Mouse (Mus musculus): ENCODE results near the gene Six3. TPM values are rescaled to one million over a fixed set of nuclear protein-coding genes. Genes with fewer than 3 reads are reported as not detected.

Gene Six3
- polyA plus RNA-seq, 1 experiment from 2014 or later: not detected

DNA sequence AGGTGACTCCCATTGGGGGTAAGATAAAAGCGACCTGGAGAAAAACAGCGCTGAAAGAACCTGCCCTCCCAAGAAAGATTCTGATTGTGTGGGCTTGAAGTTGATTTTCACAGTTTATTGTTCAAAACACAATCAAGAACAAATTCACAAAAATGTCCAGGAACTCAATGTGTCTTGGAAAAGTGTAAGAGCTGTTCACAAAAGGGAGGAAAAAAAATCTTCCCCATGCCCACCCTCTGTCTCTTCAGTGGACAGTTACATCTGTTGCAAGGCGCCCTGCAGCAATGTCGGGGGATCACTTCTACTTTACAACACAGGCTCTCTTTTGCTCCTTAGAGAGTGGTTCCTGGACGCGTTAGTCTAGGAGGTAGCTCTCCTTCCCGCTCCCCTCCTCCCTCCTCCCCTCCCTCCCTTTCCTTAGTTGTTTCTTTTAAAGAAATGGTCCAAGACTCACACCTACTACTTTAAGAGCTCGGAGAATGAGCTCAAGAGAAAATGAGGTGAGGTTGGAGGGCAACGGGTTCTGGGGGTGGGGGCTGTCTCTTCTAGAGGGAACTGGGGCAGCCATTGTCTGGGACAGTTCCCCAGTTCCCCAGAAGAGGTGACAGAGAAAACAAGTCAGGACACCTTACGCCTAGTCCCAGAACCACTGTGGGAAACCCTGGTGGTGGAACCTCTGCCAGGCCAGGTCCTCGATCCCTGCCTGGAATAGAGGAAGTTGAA is 2.9 kb upstream of the Six3 start:
- Histone ChIP-seq H3K4me2 (replicated peaks; ENCODE audit: low read depth) (no peak overlapping the region), H3K4me1 (replicated peaks; ENCODE audit: control insufficient read depth, insufficient read depth, low read length) (no peaks in the 10 kb centered on the region), H3K27ac (ENCODE audit: low read depth, low read length) (no peak overlapping the region), H3K4me3 (ENCODE audit: low read depth, low read length) (no peak overlapping the region), H3K9ac (ENCODE audit: low read depth, low read length) (no peak overlapping the region), H3K36me3 (ENCODE audit: control insufficient read depth, insufficient read depth) (no peaks in the 10 kb centered on the region), H3K9me3 (ENCODE audit: control insufficient read depth) (no peaks in the 10 kb centered on the region), H3K27me3 (replicated peaks; ENCODE audit: control insufficient read depth, insufficient read depth, low read length) (peaks cover 90% of the 10 kb centered on the region)
- 5% methylated on average over 11 of the region's 11 CpGs for WGBS
- no peak for ATAC-seq
- TF ChIP-seq CTCF (IDR thresholded peaks at IDR 0.05; ENCODE audit: low read depth): no peak

- TF ChIP-seq CTCF (IDR thresholded peaks at IDR 0.05; ENCODE audit: low read depth): no peak
- H3K36me3 ChIP-seq (ENCODE audit: control insufficient read depth, insufficient read depth): no peaks in the 10 kb centered on the region
- ATAC-seq: no peak
- H3K27me3 ChIP-seq (replicated peaks; ENCODE audit: control insufficient read depth, insufficient read depth, low read length): peaks cover 93% of the 10 kb centered on the region
- H3K9ac ChIP-seq (ENCODE audit: low read depth, low read length): no peak overlapping the region
- H3K4me3 ChIP-seq (ENCODE audit: low read depth, low read length): no peak overlapping the region
- H3K27ac ChIP-seq (ENCODE audit: low read depth, low read length): no peak overlapping the region
- H3K4me2 ChIP-seq (replicated peaks; ENCODE audit: low read depth): no peak overlapping the region
- no peaks in the 10 kb centered on the region for H3K4me1 ChIP-seq (replicated peaks; ENCODE audit: control insufficient read depth, insufficient read depth, low read length)
- H3K9me3 ChIP-seq (ENCODE audit: control insufficient read depth): no peaks in the 10 kb centered on the region
- 4% methylated on average over 19 of the region's 19 CpGs for WGBS
Observed at GRCm38 (mm10) chr17:85611521-85612515, 1.6 kb upstream of the Six3 start.

DNA sequence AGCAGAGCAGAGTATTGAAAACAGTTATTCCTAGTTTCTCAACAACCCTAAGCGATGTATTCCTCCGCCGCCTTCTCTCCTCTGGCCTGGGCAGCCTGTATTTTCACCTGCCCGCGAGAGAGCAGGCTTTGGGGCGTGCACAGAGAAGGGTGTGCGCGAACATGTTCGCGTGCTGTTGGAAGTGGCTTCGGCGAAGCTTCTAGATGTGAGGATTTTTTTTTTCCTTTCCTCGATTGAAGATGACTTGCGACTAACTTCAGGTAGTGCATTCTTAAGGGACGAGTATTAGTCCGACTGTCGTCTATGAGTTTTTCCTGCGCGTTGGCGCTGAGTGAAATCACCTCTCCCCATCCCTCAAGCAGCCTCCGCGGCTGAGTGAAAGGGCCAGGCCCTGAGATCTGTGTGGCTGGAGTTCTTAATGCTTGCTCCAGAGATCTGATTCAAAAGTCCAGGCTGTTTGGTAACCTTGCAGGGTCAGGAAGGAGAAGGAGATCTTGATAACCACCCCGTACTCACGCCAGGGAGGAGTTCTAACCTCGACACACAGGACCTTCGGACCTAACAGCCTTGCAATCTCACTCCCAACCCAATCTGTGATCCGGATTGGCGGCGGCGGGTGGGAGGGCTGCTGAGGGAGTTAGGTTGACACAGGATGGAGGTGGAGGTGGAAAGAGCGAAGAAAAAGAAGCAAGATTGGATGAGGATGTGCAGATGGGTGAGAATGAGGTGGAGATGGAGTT is 712 bp upstream of the Six3 start:
- Histone ChIP-seq H3K4me3 (ENCODE audit: low read depth, low read length) (no peak overlapping the region), H3K27ac (ENCODE audit: low read depth, low read length) (no peak overlapping the region), H3K27me3 (replicated peaks; ENCODE audit: control insufficient read depth, insufficient read depth, low read length) (peaks cover 98% of the 10 kb centered on the region), H3K9ac (ENCODE audit: low read depth, low read length) (no peak overlapping the region), H3K9me3 (ENCODE audit: control insufficient read depth) (no peaks in the 10 kb centered on the region), H3K4me2 (replicated peaks; ENCODE audit: low read depth) (no peak overlapping the region), H3K4me1 (replicated peaks; ENCODE audit: control insufficient read depth, insufficient read depth, low read length) (no peaks in the 10 kb centered on the region), H3K36me3 (ENCODE audit: control insufficient read depth, insufficient read depth) (no peaks in the 10 kb centered on the region)
- no peak for ATAC-seq
- no peak for TF ChIP-seq CTCF (IDR thresholded peaks at IDR 0.05; ENCODE audit: low read depth)
- under 1% methylated on average over 31 of the region's 31 CpGs for WGBS

- no peaks in the 10 kb centered on the region for H3K9me3 ChIP-seq (ENCODE audit: control insufficient read depth)
- H3K36me3 ChIP-seq (ENCODE audit: control insufficient read depth, insufficient read depth): no peaks in the 10 kb centered on the region
- no peak overlapping the region for H3K27ac ChIP-seq (ENCODE audit: low read depth, low read length)
- 2% methylated on average over 30 of the region's 30 CpGs for WGBS
- no peak overlapping the region for H3K9ac ChIP-seq (ENCODE audit: low read depth, low read length)
- no peak overlapping the region for H3K4me2 ChIP-seq (replicated peaks; ENCODE audit: low read depth)
- TF ChIP-seq CTCF (IDR thresholded peaks at IDR 0.05; ENCODE audit: low read depth): no peak
- no peak overlapping the region for H3K4me3 ChIP-seq (ENCODE audit: low read depth, low read length)
- H3K4me1 ChIP-seq (replicated peaks; ENCODE audit: control insufficient read depth, insufficient read depth, low read length): no peaks in the 10 kb centered on the region
- peaks cover 98% of the 10 kb centered on the region for H3K27me3 ChIP-seq (replicated peaks; ENCODE audit: control insufficient read depth, insufficient read depth, low read length)
- no peak for ATAC-seq
Observed at GRCm38 (mm10) chr17:85614011-85614721, 758 bp downstream of the Six3 start.

- Histone ChIP-seq H3K9ac (ENCODE audit: low read depth, low read length) (no peak overlapping the region), H3K27me3 (replicated peaks; ENCODE audit: control insufficient read depth, insufficient read depth, low read length) (peaks cover 98% of the 10 kb centered on the region), H3K27ac (ENCODE audit: low read depth, low read length) (no peak overlapping the region), H3K4me1 (replicated peaks; ENCODE audit: control insufficient read depth, insufficient read depth, low read length) (no peaks in the 10 kb centered on the region), H3K36me3 (ENCODE audit: control insufficient read depth, insufficient read depth) (no peaks in the 10 kb centered on the region), H3K4me2 (replicated peaks; ENCODE audit: low read depth) (no peak overlapping the region), H3K9me3 (ENCODE audit: control insufficient read depth) (no peaks in the 10 kb centered on the region), H3K4me3 (ENCODE audit: low read depth, low read length) (no peak overlapping the region)
- WGBS: under 1% methylated on average over 38 of the region's 38 CpGs
- TF ChIP-seq CTCF (IDR thresholded peaks at IDR 0.05; ENCODE audit: low read depth): no peak
- ATAC-seq: no peak
Observed at GRCm38 (mm10) chr17:85614722-85615331, 1.4 kb downstream of the Six3 start.
